Mouse (Mus musculus) MEL-GATA-1-ER (cell line): ENCODE measurements around the gene Gm4894.

Experiments used
- DNase-seq: peaks from one replicate; pipeline ENCODE4 v3.0.0-alpha.2; 2012; ENCODE audit warnings: low read depth; ENCODE audit errors: extremely low read depth

Gene Gm4894

GRCm38 (mm10) chr9:49250231-49250630, at the start of gene Gm4894:
Gene Gm4894, plus strand, starts transcription at chr9:49250531.
- DNase-seq: no peak

DNA sequence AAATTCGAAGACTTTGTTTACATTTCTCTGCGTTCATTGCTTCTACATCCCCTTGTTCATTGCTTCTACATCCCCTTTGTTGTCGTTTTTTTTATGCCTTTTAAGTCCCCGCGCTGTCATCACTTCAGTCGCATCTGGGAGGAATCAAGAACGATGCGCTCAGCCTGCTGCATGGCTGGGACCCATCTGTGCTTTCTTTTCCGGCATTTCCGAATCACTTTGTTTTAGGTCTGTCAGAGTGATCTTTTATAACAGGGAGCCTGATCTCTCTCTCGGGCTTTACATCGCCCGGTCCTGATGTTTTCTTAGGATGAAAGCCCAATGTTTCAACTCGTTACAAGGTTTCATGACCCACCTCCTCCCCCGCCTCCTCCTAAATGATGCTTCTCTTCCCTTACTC, 44.0 kb upstream of the Gm4894 start:
- DNase-seq: no peak

DNA sequence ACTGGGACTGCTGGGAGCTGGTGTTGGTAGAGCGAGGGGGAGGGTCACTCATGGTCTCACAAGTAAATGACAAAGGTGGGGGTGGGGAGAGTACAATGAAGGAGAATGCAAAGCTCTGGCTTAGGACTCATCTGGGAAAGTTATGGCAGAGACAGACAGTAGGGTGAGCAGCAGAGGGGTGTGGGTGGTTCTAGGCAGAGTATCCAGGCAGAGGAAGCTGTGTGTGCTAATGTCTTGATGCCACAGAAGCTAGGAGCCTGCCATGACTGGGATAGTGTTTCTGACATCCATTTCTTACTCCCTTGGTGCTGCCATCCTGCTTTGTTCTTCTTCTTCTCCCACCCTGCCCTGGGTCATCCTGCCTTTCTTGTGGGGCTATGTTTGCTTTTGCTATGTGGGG, 38.8 kb upstream of the Gm4894 start:
- no peak for DNase-seq

GRCm38 (mm10) chr9:49214734-49215133, 35.6 kb upstream of the Gm4894 start:
- DNase-seq: no peak

GRCm38 (mm10) chr9:49217626-49218607, 32.4 kb upstream of the Gm4894 start:
- DNase-seq: no peak

DNA sequence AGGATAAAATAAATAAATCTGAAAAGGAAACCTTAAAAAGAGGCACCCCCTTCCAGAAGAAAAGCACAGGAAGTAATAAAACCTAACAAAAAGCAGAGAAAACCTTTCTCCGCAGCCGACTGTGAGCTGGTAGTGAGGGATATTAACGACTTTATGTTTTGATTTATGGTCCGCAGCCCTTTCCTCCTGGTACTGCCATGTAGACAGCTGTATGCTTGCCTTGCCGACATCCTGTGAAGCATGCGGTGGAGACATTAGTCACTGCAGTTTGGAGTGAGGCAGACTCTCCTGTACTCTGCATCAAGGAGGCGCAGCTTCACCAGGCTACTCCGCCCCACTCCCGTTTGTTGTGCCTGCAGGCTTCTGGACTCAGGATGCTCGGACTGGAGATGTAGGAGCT, 25.8 kb upstream of the Gm4894 start:
- DNase-seq: no peak

- DNase-seq: no peak
These were observed 22.9 kb upstream of the Gm4894 start for GRCm38 (mm10) chr9:49227442-49227841.

DNA sequence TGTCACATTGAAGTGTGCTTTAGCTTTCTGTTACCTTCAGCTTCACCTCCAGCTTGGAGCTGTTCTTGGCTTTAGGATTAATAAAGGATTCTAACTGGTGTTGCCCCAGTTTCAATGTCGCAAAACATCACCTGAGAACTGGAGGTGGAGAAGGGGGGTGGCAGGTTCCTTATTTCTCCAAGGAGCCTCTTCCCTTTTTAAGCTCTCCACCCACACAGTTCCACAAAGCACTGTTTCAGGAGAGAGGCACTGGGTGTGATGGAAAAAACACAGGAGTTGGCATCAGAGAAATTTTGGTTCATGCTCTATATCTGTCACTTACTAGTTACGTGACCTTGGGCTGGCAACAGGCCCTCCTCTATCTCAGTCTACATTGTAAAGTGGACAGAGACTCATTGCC, 21.3 kb upstream of the Gm4894 start:
- DNase-seq: no peak

DNA sequence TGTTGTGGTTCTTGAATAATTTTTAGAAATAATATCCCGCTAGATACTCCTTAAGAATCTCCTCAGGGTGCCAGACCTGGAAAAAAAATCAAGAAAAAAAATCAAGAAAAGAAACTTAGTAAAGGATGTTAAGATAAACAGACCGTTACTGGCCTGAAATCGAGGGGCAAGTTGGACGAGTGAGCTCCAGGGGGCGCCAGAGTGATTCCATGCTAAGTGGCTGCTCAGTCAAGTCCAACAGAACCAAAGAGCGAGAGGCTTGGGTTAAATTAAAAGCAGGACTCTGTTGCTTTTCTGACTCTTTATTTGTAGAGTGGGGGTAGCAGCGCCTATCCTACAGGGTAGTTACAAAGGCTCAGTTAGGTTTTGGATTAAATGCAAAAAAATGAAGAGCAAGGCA, 3.5 kb upstream of the Gm4894 start:
- DNase-seq: no peak

DNA sequence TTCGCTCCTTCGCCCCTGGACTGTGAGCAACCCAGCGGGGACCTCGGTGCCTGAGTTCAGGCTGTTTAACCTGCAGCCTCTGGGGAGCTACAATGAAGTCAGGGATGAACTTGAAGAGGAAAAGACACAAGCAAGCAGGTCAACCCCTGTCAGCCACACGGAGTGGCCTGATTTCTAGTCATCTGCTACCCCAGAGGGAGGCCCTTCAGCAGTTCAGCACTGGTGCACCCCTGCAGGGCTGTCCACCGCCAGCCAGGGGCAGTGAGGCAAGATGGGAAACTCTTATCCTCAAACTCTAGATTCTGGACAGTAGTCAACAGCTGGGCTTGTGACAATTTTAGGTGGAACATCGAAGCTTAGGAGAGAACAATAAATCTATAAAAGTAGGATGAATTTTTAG, 18.6 kb downstream of the Gm4894 start:
- no peak for DNase-seq

DNA sequence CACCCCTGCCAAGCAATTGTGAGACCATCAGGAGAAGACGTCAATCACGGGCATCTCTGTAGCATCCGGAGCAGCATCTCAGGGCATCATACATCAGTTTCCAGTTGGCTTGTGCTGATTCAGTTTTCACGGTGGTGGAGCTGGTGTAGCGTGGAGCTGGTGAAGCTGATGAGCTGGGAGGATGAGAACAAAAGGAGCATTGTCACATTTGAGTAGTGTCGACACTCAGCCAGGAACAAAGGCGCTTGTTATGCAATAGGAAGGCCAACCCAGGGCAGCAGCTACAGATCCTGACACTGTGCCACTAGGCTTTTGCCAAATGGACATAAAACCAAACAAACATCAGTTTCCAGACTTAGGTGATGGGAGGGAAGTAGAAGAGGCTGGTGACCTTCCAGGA, 23.2 kb downstream of the Gm4894 start:
- no peak for DNase-seq

DNA sequence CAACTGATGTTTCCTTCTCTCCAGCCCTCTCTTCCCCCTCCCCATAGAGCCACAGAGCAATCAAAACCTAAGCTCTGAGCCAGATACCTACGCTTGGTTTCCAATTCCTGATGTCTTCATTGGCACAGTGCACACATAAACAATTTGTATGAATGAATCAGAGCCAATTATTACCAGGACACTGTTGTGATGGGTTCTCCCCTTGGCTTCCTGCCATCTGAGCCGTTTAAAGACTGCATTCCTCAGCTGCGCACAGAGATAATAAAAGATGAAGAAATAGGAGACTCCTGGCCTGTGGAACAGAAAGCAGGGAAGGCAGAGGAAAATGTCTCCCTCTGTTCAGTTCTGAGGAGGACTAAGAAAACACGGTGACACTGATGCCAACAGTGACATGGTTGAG, 25.6 kb downstream of the Gm4894 start:
- DNase-seq: no peak

DNA sequence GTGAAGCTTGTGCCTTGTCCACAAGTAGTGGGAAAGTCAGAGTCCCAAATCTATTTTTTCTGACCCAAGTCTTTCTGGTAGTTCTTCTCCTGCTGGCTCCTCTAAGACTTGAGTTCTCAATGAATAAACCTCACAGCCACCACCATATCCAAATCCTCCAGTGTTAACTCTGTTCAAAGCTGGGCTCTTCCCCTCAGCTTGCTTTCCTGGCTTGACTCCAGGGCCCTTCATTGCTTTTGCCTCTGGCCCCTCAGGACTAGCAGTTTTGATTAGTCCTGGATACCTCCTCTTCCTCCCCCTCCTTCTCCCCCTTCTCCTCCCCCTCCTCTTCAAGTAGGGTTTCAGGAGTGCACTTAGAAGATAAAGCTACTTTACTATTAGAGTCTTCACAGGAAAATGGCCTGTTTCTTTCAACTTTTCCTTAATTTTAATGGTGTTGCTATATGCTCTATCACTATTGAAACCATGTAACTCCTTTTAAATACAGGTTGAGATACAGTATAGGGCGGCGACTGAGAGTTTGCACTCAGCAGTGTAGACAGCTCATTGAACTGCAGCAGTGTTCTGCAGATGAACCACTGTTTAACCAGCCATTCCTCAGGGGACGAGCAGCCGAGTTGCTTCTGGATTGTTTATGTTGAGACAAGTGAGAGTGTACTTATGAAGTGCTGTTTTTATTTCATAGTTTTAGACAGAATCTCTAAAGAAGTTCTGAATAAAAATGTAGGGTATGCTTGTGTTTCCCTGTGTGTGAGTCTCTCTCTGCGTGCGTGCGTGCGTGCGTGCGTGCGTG, 26.4 kb downstream of the Gm4894 start:
- DNase-seq: no peak

GRCm38 (mm10) chr9:49295101-49295500, 44.8 kb downstream of the Gm4894 start:
- no peak for DNase-seq

- DNase-seq: no peak
These were observed 57.2 kb downstream of the Gm4894 start for GRCm38 (mm10) chr9:49307576-49307975.

DNA sequence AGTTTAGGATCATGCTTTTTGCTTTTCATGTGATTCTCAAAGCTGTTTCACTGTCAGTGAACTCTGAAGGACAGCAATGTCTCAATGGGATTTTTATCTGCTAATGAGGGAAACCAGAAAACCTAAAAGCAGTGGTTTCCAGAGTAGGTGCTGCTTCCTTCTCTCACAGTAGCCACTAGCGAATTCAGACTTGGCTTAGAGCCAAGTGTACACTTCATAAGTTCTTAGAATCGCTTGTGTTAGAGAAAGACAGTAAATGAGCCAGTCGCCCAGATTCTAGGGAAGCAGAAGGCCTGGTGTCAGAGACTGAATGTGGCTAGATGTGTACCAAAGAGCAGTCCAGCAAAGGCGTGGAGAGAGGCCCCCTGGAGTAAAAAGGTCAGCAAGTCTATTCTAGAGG, 60.5 kb downstream of the Gm4894 start:
- DNase-seq: no peak

- no peak for DNase-seq
These were observed 68.3 kb downstream of the Gm4894 start for GRCm38 (mm10) chr9:49318638-49319037.
